Comparison of ENCODE assay signal across 8 mouse cellular contexts in genomic region chr10:80294788-80295303, GRCm38 (mm10). TPM values are rescaled to one million over a fixed set of nuclear protein-coding genes. Genes with fewer than 3 reads are reported as not detected.
DNase-seq lines count a peak whose midpoint lies in the region; ATAC-seq and TF ChIP-seq lines count a peak whose summit lies in the region.

No protein-coding gene starts in this region.

- no peak for DNase-seq in heart, embryonic 10.5 days (ENCODE audit: low spot score)
- DNase-seq in heart, adult 9 months (ENCODE audit: low spot score in 2 of 2) = no peak
- no peak for DNase-seq in CH12.LX (ENCODE audit: extremely low read depth)
- no peak for DNase-seq in forebrain, embryonic 14.5 days (ENCODE audit: low spot score)
- DNase-seq in liver, embryonic 13.5 days = no peak
- DNase-seq in thymus, postnatal 0 days (ENCODE audit: low spot score) = no peak
- no peak for DNase-seq in spleen, postnatal 14 days (ENCODE audit: low spot score in 2 of 2)
- no peak for DNase-seq in layer of hippocampus, postnatal 25 days (ENCODE audit: extremely low spot score in 1 of 2, low spot score in 1 of 2)

- peaks cover 21% of the 10 kb centered on the region for H3K36me3 ChIP-seq in heart, embryonic 10.5 days
- peaks cover 18 to 29% of the 10 kb centered on the region in 2 experiments for H3K36me3 ChIP-seq in CH12.LX (replicated peaks in 1 of 2; ENCODE audit: control insufficient read depth in 1 of 2, insufficient read depth in 1 of 2, low read length in 1 of 2)
- peaks cover 21% of the 10 kb centered on the region for H3K36me3 ChIP-seq in forebrain, embryonic 14.5 days (ENCODE audit: control insufficient read depth, insufficient read depth, low read length)
- H3K36me3 ChIP-seq in liver, embryonic 13.5 days = peaks cover 23% of the 10 kb centered on the region

- dilution Hi-C loops in CH12.LX (cut with MboI; ENCODE audit: extremely low pct_ligation_motif_present, extremely low pct_unique_long_range_greater_than_20kb, low sequenced_read_pairs) = no loop called here

- no peak for ATAC-seq in forebrain, embryonic 14.5 days
- ATAC-seq in liver, embryonic 13.5 days (ENCODE audit: low read depth) = no peak

- H3K79me2 ChIP-seq in CH12.LX (replicated peaks; ENCODE audit: control insufficient read depth, extremely low read depth, insufficient read depth, poor library complexity, severe bottlenecking) = peaks cover 17% of the 10 kb centered on the region

- peaks cover 36% of the 10 kb centered on the region for H3K27me3 ChIP-seq in heart, embryonic 10.5 days (ENCODE audit: insufficient read depth, poor library complexity, severe bottlenecking)
- H3K27me3 ChIP-seq in CH12.LX (replicated peaks) = peaks cover 12% of the 10 kb centered on the region
- no peaks in the 10 kb centered on the region for H3K27me3 ChIP-seq in forebrain, embryonic 14.5 days (replicated peaks; ENCODE audit: control insufficient read depth, insufficient read depth, low read length)
- peaks cover 35% of the 10 kb centered on the region for H3K27me3 ChIP-seq in liver, embryonic 13.5 days

- peak overlapping the region; percentile 91; the same call in 1 of the 2 replicates for H3K4me3 ChIP-seq in heart, embryonic 10.5 days
- no peak overlapping the region for H3K4me3 ChIP-seq in CH12.LX (replicated peaks in 1 of 3; ENCODE audit: low read depth in 2 of 3, low read length in 2 of 3, poor library complexity in 1 of 3)
- no peak overlapping the region for H3K4me3 ChIP-seq in forebrain, embryonic 14.5 days (ENCODE audit: low read depth, low read length)
- H3K4me3 ChIP-seq in liver, embryonic 13.5 days (replicated peaks) = no peak overlapping the region

- no peak overlapping the region for H3K4me2 ChIP-seq in CH12.LX (ENCODE audit: insufficient read depth, low read depth, poor library complexity, severe bottlenecking)
- H3K4me2 ChIP-seq in forebrain, embryonic 14.5 days (ENCODE audit: low read length) = no peak overlapping the region; the same call in 1 of the 2 replicates
- peak overlapping the region; percentile 93 for H3K4me2 ChIP-seq in liver, embryonic 13.5 days

- peaks cover 52% of the 10 kb centered on the region for H3K4me1 ChIP-seq in heart, embryonic 10.5 days
- peaks cover 8 to 33% of the 10 kb centered on the region in 2 experiments; a peak in 3 of 4 replicates for H3K4me1 ChIP-seq in CH12.LX (ENCODE audit: control insufficient read depth in 1 of 2, insufficient read depth in 2 of 2)
- H3K4me1 ChIP-seq in forebrain, embryonic 14.5 days (ENCODE audit: control insufficient read depth, insufficient read depth, low read length) = peaks cover 35% of the 10 kb centered on the region
- peaks cover 56% of the 10 kb centered on the region for H3K4me1 ChIP-seq in liver, embryonic 13.5 days (replicated peaks)

- in situ Hi-C loops in CH12.LX (cut with MboI; ENCODE audit: low pct_ligation_motif_present, low pct_unique_long_range_greater_than_20kb, low sequenced_read_pairs) = no loop called here

- TF ChIP-seq CTCF in CH12.LX (conservative IDR thresholded peaks at IDR 0.05 in 1 of 2, IDR thresholded peaks at IDR 0.05 in 1 of 2; ENCODE audit: low read depth in 2 of 2, low read length in 2 of 2) = no peak

- H3K27ac ChIP-seq in heart, embryonic 10.5 days = no peak overlapping the region
- no peak overlapping the region for H3K27ac ChIP-seq in CH12.LX (ENCODE audit: insufficient read depth, low read depth)
- H3K27ac ChIP-seq in forebrain, embryonic 14.5 days (ENCODE audit: low read depth, low read length) = peak overlapping the region; percentile 89; the same call in 1 of the 2 replicates
- H3K27ac ChIP-seq in liver, embryonic 13.5 days = peak overlapping the region; percentile 94

- no peaks in the 10 kb centered on the region for H3K9me3 ChIP-seq in heart, embryonic 10.5 days
- no peaks in the 10 kb centered on the region for H3K9me3 ChIP-seq in CH12.LX (replicated peaks; ENCODE audit: low read length)
- H3K9me3 ChIP-seq in forebrain, embryonic 14.5 days (replicated peaks; ENCODE audit: control insufficient read depth, low read length) = no peaks in the 10 kb centered on the region
- no peaks in the 10 kb centered on the region for H3K9me3 ChIP-seq in liver, embryonic 13.5 days (replicated peaks)

- no peak for TF ChIP-seq EP300 in CH12.LX (IDR thresholded peaks at IDR 0.05; ENCODE audit: low read length)

- peak; percentile 67 for TF ChIP-seq POLR2A in CH12.LX (IDR thresholded peaks at IDR 0.05; ENCODE audit: low read depth, low read length)

- 48% methylated on average over 7 of the region's 7 CpGs for WGBS in heart, embryonic 10.5 days
- 38% methylated on average over 7 of the region's 7 CpGs for WGBS in forebrain, embryonic 14.5 days
- 32% methylated on average over 7 of the region's 7 CpGs for WGBS in liver, embryonic 13.5 days (ENCODE audit: insufficient replicate concordance)

- TF ChIP-seq RAD21 in CH12.LX (IDR thresholded peaks at IDR 0.05; ENCODE audit: low read depth, low read length) = no peak

- no peak overlapping the region for H3K9ac ChIP-seq in CH12.LX (ENCODE audit: insufficient read depth, low read depth)
- peak overlapping the region; percentile 62 for H3K9ac ChIP-seq in forebrain, embryonic 14.5 days (ENCODE audit: low read length)
- peak overlapping the region; percentile 100; the same call in 1 of the 2 replicates for H3K9ac ChIP-seq in liver, embryonic 13.5 days

TF ChIP-seq in CH12.LX, 34 proteins besides CTCF, POLR2A, EP300 and RAD21 (continues in another document):
- TF ChIP-seq ELF1 (IDR thresholded peaks at IDR 0.05; ENCODE audit: low read depth, low read length) (0 out of 2 replicates have a peak, but pooled peaks have one; percentile 16), SMC3 (IDR thresholded peaks at IDR 0.05; ENCODE audit: low read depth, low read length) (no peak), JUN (IDR thresholded peaks at IDR 0.05; ENCODE audit: insufficient read depth, low read depth, low read length) (no peak), NELFE (IDR thresholded peaks at IDR 0.05; ENCODE audit: low read depth, low read length) (peak; percentile 33; the same call in 1 of the 2 replicates), PAX5 (IDR thresholded peaks at IDR 0.05; ENCODE audit: low read length) (no peak), ZMIZ1 (IDR thresholded peaks at IDR 0.05; ENCODE audit: low read depth, low read length) (peak; percentile 54; the same call in 1 of the 2 replicates), TCF12 (IDR thresholded peaks at IDR 0.05; ENCODE audit: low read depth, low read length) (no peak)

RNA-seq across cellular contexts. Expression of gene Apc2, which starts 0.9 kb away (rescaled TPM):
- polyA plus RNA-seq in heart, embryonic 10.5 days (2016; fragmentation: Nextera tagmentation; extraction: Ambion mirVana) = 0.74 and 0.78 TPM in 2 replicates
- total RNA-seq in CH12.LX (2012; rRNA removed) (0.13 TPM in 2 replicates), CH12.LX (2014; rRNA removed) (not detected in 2 replicates)
- 0.04 and 0.07 TPM in 2 replicates for polyA plus RNA-seq in CH12.LX (2012; ENCODE audit: insufficient read length, low read depth)
- 154 and 213 TPM in 2 replicates for polyA plus RNA-seq in forebrain, embryonic 14.5 days (2014; fragmentation: Nextera tagmentation; extraction: Ambion mirVana)
- polyA plus RNA-seq in liver, embryonic 13.5 days (2015; fragmentation: Nextera tagmentation; extraction: Ambion mirVana) = 0.13 and 0.24 TPM in 2 replicates
- polyA plus RNA-seq in thymus, postnatal 0 days (2015; fragmentation: Nextera tagmentation; extraction: Ambion mirVana) = 0.10 and 0.24 TPM in 2 replicates
- total RNA-seq in layer of hippocampus, postnatal 25 days (2021) = 100 to 1,000 TPM; 101 to 115 TPM

RNA-seq across cellular contexts. Expression of gene Rps15, which starts 2.6 kb away (rescaled TPM):
- 774 and 882 TPM in 2 replicates for polyA plus RNA-seq in heart, embryonic 10.5 days (2016; fragmentation: Nextera tagmentation; extraction: Ambion mirVana)
- total RNA-seq in CH12.LX (2012; rRNA removed) = 4,610 and 5,342 TPM in 2 replicates
- 2,343 and 2,739 TPM in 2 replicates for total RNA-seq in CH12.LX (2014; rRNA removed)
- 2,279 and 2,754 TPM in 2 replicates for polyA plus RNA-seq in CH12.LX (2012; ENCODE audit: insufficient read length, low read depth)
- polyA plus RNA-seq in forebrain, embryonic 14.5 days (2014; fragmentation: Nextera tagmentation; extraction: Ambion mirVana) = 694 and 922 TPM in 2 replicates
- polyA plus RNA-seq in liver, embryonic 13.5 days (2015; fragmentation: Nextera tagmentation; extraction: Ambion mirVana) = 792 and 836 TPM in 2 replicates
- polyA plus RNA-seq in thymus, postnatal 0 days (2015; fragmentation: Nextera tagmentation; extraction: Ambion mirVana) = 1,158 and 1,206 TPM in 2 replicates
- total RNA-seq in layer of hippocampus, postnatal 25 days (2021) = 100 to 1,000 TPM; 790 to 900 TPM

RNA-seq across cellular contexts. Expression of gene 2310011J03Rik, which starts 25.5 kb away (rescaled TPM):
- polyA plus RNA-seq in heart, embryonic 10.5 days (2016; fragmentation: Nextera tagmentation; extraction: Ambion mirVana) = 41.3 and 46.8 TPM in 2 replicates
- total RNA-seq in CH12.LX (2012; rRNA removed) (46.8 and 59.7 TPM in 2 replicates), CH12.LX (2014; rRNA removed) (35.6 and 37.5 TPM in 2 replicates)
- polyA plus RNA-seq in CH12.LX (2012; ENCODE audit: insufficient read length, low read depth) = 34.6 and 38.9 TPM in 2 replicates
- polyA plus RNA-seq in forebrain, embryonic 14.5 days (2014; fragmentation: Nextera tagmentation; extraction: Ambion mirVana) = 39.2 and 40.8 TPM in 2 replicates
- 42.3 and 43.7 TPM in 2 replicates for polyA plus RNA-seq in liver, embryonic 13.5 days (2015; fragmentation: Nextera tagmentation; extraction: Ambion mirVana)
- polyA plus RNA-seq in thymus, postnatal 0 days (2015; fragmentation: Nextera tagmentation; extraction: Ambion mirVana) = 72.7 and 81.1 TPM in 2 replicates
- 10 to 100 TPM; 20.7 to 26.3 TPM for total RNA-seq in layer of hippocampus, postnatal 25 days (2021)

RNA-seq across cellular contexts. Expression of gene Dazap1, which starts 33.6 kb away (rescaled TPM):
- 40.2 and 58.0 TPM in 2 replicates for polyA plus RNA-seq in heart, embryonic 10.5 days (2016; fragmentation: Nextera tagmentation; extraction: Ambion mirVana)
- 162 and 172 TPM in 2 replicates for total RNA-seq in CH12.LX (2012; rRNA removed)
- 180 and 187 TPM in 2 replicates for total RNA-seq in CH12.LX (2014; rRNA removed)
- polyA plus RNA-seq in CH12.LX (2012; ENCODE audit: insufficient read length, low read depth) = 236 and 252 TPM in 2 replicates
- 44.5 and 46.0 TPM in 2 replicates for polyA plus RNA-seq in forebrain, embryonic 14.5 days (2014; fragmentation: Nextera tagmentation; extraction: Ambion mirVana)
- 33.5 and 34.7 TPM in 2 replicates for polyA plus RNA-seq in liver, embryonic 13.5 days (2015; fragmentation: Nextera tagmentation; extraction: Ambion mirVana)
- 48.9 and 56.1 TPM in 2 replicates for polyA plus RNA-seq in thymus, postnatal 0 days (2015; fragmentation: Nextera tagmentation; extraction: Ambion mirVana)
- total RNA-seq in layer of hippocampus, postnatal 25 days (2021) = 10 to 100 TPM; 76.8 to 91.2 TPM

RNA-seq across cellular contexts. Expression of gene Gamt, which starts 34.0 kb away (rescaled TPM):
- 61.2 and 72.0 TPM in 2 replicates for polyA plus RNA-seq in heart, embryonic 10.5 days (2016; fragmentation: Nextera tagmentation; extraction: Ambion mirVana)
- total RNA-seq in CH12.LX (2012; rRNA removed) (0.30 and 0.38 TPM in 2 replicates), CH12.LX (2014; rRNA removed) (0.24 TPM in 1 of 2 replicates, not detected in the other)
- polyA plus RNA-seq in CH12.LX (2012; ENCODE audit: insufficient read length, low read depth) = 0.42 TPM in 1 of 2 replicates, not detected in the other
- polyA plus RNA-seq in forebrain, embryonic 14.5 days (2014; fragmentation: Nextera tagmentation; extraction: Ambion mirVana) = 18.7 and 21.0 TPM in 2 replicates
- polyA plus RNA-seq in liver, embryonic 13.5 days (2015; fragmentation: Nextera tagmentation; extraction: Ambion mirVana) = 53.5 and 57.2 TPM in 2 replicates
- polyA plus RNA-seq in thymus, postnatal 0 days (2015; fragmentation: Nextera tagmentation; extraction: Ambion mirVana) = 5.5 and 5.9 TPM in 2 replicates
- 10 to 100 TPM; 43.1 to 54.7 TPM for total RNA-seq in layer of hippocampus, postnatal 25 days (2021)

Comparison
In these comparisons a context has a peak if more than half of its experiments do, and no peak if none do; other contexts are left out.
1. H3K27ac ChIP-seq: peak in forebrain, embryonic 14.5 days (single experiment) and liver, embryonic 13.5 days (single experiment); none in heart, embryonic 10.5 days (single experiment) and CH12.LX (single experiment).
2. RNA of gene Apc2, which starts 0.9 kb away (polyA plus RNA-seq): 154 to 213 TPM in forebrain, embryonic 14.5 days; 0.74 to 0.78 TPM in heart, embryonic 10.5 days, 0.13 to 0.24 TPM in liver, embryonic 13.5 days, 0.10 to 0.24 TPM in thymus, postnatal 0 days and 0.04 to 0.07 TPM in CH12.LX; every median in the first group is over 10 times any median in the second.